Mouse (Mus musculus): Measurements from ENCODE around the gene Kdm2a.

DNA sequence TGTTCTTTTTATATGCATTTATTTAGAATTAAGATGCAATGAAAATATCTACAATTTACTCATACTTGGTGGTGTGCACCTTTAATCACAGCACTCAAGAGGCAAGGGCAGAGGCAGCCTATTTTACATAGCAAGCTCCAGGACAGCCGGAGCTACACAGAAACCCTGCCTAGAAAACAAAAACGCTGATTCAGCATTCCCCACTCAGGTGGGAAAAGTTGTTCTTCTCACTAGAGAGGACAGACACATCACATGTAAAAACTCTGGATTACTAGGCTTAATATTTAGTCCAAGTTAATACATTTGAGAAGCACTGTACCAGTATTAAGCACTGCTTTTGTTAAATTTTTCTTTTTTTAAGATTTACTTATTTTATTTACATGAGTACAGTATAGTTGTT is 48.6 kb downstream of the Kdm2a start:
- TF ChIP-seq HCFC1 (IDR thresholded peaks at IDR 0.05; ENCODE audit: borderline replicate concordance, insufficient read depth, low read length) (no peak), CHD2 (IDR thresholded peaks at IDR 0.05; ENCODE audit: low read depth, low read length) (no peak)
